Mouse (Mus musculus) hindbrain, embryonic 12.5 days (tissue): ENCODE results near the gene Klk1b5. TPM values are rescaled to one million over a fixed set of nuclear protein-coding genes. Genes with fewer than 3 reads are reported as not detected.
A peak's percentile ranks its signal among the peaks of the same experiment; 100 is the strongest.

Experiments used
- ATAC-seq: fragments of 200-750 bp; cut with Nextera tagmentation; 2 replicates; pipeline ENCODE4 v1.8.0; 2017; ENCODE audit warnings: moderate TSS enrichment; ENCODE audit not compliant: low FRiP score
- H3K27ac ChIP-seq: fragments of 300-500 bp; sonication (generic); 2 replicates; pipeline ENCODE4 v1.5.1; 2016; ENCODE audit warnings: mild to moderate bottlenecking
- H3K27me3 ChIP-seq: fragments of 300-500 bp; sonication (generic); 2 replicates; pipeline ENCODE4 v1.6.1; 2016; ENCODE audit warnings: mild to moderate bottlenecking
- H3K36me3 ChIP-seq: fragments of 300-500 bp; sonication (generic); 2 replicates; pipeline ENCODE4 v1.6.1; 2016; ENCODE audit warnings: mild to moderate bottlenecking
- H3K4me1 ChIP-seq: fragments of 300-500 bp; sonication (generic); 2 replicates; pipeline ENCODE4 v1.6.1; 2016
- H3K4me2 ChIP-seq: fragments of 300-500 bp; sonication (generic); replicated peaks from 2 replicates; pipeline ENCODE4 v1.6.1; 2016; ENCODE audit warnings: mild to moderate bottlenecking
- H3K4me3 ChIP-seq: fragments of 300-500 bp; sonication (generic); 2 replicates; pipeline ENCODE4 v1.5.1; 2016; ENCODE audit warnings: mild to moderate bottlenecking
- H3K9ac ChIP-seq: fragments of 300-500 bp; sonication (generic); 2 replicates; pipeline ENCODE4 v1.6.1; 2016; ENCODE audit warnings: mild to moderate bottlenecking, moderate library complexity
- H3K9me3 ChIP-seq: fragments of 300-500 bp; sonication (generic); replicated peaks from 2 replicates; pipeline ENCODE4 v1.6.1; 2016; ENCODE audit warnings: mild to moderate bottlenecking
- WGBS: fragments of 180-500 bp; shearing (Covaris S2); methylation state at CpG from one replicate; pipeline ENCODE4 v1.1.7; 2016; 5-methylcytosine and 5-hydroxymethylcytosine counted together
- polyA plus RNA-seq: library from polyadenylated mRNA; unstranded; fragments of >200 nt; fragmentation: Nextera tagmentation; extraction: Ambion mirVana; gene quantifications from 2 replicates; pipeline ENCODE4 v1.2.1, GENCODE M21; 2016

Klk1b5 gene
- polyA plus RNA-seq, 1 experiment from 2014 or later, result not detected

DNA sequence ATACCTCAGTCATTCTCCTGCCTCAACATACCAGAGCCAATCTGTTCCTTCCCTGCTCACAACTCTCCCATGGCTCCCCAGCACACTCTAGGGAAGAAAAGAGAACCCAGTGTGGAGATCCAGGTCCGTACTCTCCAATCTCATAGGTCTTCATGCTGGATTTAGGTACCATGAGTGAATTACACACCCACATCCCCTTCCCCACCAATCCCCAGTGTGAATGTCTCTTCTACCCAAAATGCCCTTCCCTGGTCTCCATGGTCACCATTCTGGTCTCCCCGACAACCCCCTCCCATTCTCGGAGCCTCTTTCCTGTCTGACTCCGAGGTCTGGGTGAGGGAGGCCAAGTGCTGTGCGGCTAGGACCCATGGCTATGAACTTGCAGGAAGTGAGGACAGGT lies 45.4 kb downstream of the Klk1b5 start, which contains the start of gene Gm15517:
Gene Gm15517, plus strand, starts transcription at position 301 of the 400 bp plus-strand sequence.
- whole genome bisulfite sequencing, result 54% methylated on average over 5 of the region's 5 CpGs

DNA sequence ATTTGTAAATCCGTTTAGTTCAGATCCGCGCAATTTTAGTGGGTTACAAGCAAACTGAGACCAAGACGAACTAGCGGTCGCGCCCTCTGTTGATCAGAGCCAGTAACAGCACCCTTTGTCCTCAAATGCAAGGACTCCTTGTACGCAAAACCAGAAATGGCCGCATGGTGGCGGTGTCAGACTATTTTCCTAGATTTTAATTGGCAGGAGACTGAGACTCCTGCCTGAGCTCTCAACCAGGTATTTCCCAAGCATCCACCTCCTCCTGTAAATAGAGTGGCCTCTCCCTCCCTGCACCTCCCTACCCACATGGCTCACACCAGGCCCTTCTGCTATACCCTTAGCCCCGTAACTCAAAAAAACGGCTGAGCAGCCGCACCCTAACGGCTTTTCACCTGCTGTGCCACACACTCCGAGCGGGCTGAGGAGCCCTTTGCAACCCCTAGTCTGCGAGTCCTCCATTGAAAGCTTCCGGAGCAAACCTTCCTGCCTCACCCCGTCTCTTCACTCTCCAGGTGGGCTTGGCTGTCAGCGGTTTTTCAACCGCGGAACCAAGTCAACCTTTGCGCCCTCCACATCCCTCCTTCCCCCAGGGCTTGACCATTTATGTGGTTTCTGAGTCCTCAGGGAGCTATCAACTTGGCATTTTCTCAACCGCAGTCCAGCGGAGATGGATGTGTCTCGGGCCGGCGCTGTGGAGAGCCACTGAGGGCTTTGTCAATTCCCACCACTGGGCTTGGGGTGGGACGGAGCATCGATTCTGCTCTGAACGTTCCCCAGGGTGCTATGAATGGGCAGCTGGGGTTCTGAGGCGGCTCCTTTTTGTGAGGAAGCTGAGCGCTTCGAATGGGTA lies 47.3 kb downstream of the Klk1b5 start:
- Histone ChIP-seq H3K27ac (peak overlapping the region; percentile 57; the same call in 1 of the 2 replicates), H3K9me3 (no peaks in the 10 kb centered on the region), H3K4me2 (peak overlapping the region; percentile 52), H3K4me3 (peak overlapping the region; percentile 25), H3K9ac (peak overlapping the region; percentile 43), H3K36me3 (no peaks in the 10 kb centered on the region), H3K4me1 (peaks cover 5% of the 10 kb centered on the region; the same call in 1 of the 2 replicates), H3K27me3 (peaks cover 28% of the 10 kb centered on the region)
- ATAC-seq, result peak; percentile 78
- 1% methylated on average over 34 of the region's 34 CpGs for WGBS

More for the DNA sequence above, 45.4 kb downstream of the Klk1b5 start, which contains the start of gene Gm15517:
- Histone ChIP-seq H3K9ac (no peak within 1 kb of the TSS), H3K9me3 (no peaks in the 10 kb centered on the region), H3K4me3 (no peak within 1 kb of the TSS), H3K27me3 (peaks cover 19% of the 10 kb centered on the region), H3K27ac (no peak within 1 kb of the TSS), H3K4me1 (peaks cover 5% of the 10 kb centered on the region; the same call in 1 of the 2 replicates), H3K36me3 (no peaks in the 10 kb centered on the region), H3K4me2 (no peak within 1 kb of the TSS)
- ATAC-seq, result 0 out of 2 replicates have a peak, but pooled peaks have one; percentile 5

DNA sequence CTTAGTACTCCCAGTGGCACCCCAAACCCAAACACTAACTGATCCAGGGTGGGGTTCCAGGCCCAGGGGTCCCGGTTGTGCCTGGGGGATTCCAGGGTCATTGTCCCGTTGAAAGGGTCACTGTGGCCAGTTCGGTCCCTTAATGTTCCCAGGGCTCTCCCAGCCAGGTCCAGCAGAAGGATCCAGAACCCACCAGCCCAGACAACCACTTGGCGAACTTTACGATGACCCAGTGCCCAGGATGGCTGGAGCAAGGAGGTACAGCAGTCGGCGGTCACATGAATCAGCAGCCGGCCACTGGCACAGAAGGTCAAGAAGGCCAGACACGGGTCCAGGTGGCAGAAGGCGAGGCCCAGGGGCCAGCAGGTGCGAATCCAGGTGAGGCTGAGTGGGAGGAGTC lies 52.4 kb downstream of the Klk1b5 start:
- 85% methylated on average over 11 of the region's 11 CpGs for WGBS
- peaks cover 20% of the 10 kb centered on the region for H3K27me3 ChIP-seq
- no peak overlapping the region for H3K9ac ChIP-seq
- no peaks in the 10 kb centered on the region for H3K9me3 ChIP-seq
- H3K4me2 ChIP-seq, result no peak overlapping the region
- H3K4me1 ChIP-seq, result peaks cover 3% of the 10 kb centered on the region; the same call in 1 of the 2 replicates
- no peak for ATAC-seq
- no peaks in the 10 kb centered on the region for H3K36me3 ChIP-seq
- H3K27ac ChIP-seq, result no peak overlapping the region
- no peak overlapping the region for H3K4me3 ChIP-seq

DNA sequence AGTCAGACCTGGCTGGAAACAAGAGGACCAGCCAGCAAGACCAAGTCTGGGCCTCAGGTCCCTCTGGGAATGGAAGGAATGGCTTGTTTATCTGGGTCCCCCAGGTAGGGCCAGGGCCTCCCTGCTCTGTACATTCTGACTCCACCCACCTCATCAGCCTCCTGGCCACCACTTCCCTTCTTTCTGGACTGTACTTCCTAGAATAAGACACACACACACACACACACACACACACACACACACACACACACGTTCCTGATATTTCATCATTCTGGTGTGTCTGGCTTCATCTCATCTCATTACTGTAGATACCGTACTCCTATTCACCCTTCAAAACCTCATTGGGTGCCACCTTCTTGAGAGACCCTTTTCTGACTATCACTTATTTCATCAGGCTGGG lies 53.7 kb downstream of the Klk1b5 start:
- H3K27ac ChIP-seq, result no peak overlapping the region
- 82% methylated on average over 2 of the region's 2 CpGs for WGBS

More for the DNA sequence above, 53.7 kb downstream of the Klk1b5 start:
- Histone ChIP-seq H3K36me3 (no peaks in the 10 kb centered on the region), H3K4me3 (no peak overlapping the region), H3K9ac (no peak overlapping the region), H3K9me3 (no peaks in the 10 kb centered on the region), H3K4me1 (no peaks in the 10 kb centered on the region), H3K4me2 (no peak overlapping the region), H3K27me3 (peaks cover 27% of the 10 kb centered on the region)
- ATAC-seq, result no peak

Other genes starting within 250 kb of the Klk1b5 start
- gene Klk1b1, start 249.2 kb upstream of the Klk1b5 start, polyA plus RNA-seq, result not detected in 2 replicates
- gene Klk1b9, start 239.9 kb upstream of the Klk1b5 start, polyA plus RNA-seq, result not detected in 2 replicates
- not detected in 2 replicates for gene Klk1b11, start 220.1 kb upstream of the Klk1b5 start, polyA plus RNA-seq
- gene Klk1b26, start 203.8 kb upstream of the Klk1b5 start, polyA plus RNA-seq, result not detected in 2 replicates
- not detected in 2 replicates for gene Klk1b27, start 163.7 kb upstream of the Klk1b5 start, polyA plus RNA-seq
- not detected in 2 replicates for gene Klk1b21, start 113.6 kb upstream of the Klk1b5 start, polyA plus RNA-seq
- gene Klk1b22, start 103.3 kb upstream of the Klk1b5 start, polyA plus RNA-seq, result not detected in 2 replicates
- gene Klk1b16, start 79.2 kb upstream of the Klk1b5 start, polyA plus RNA-seq, result not detected in 2 replicates
- not detected in 2 replicates for gene Klk1b24, start 27.7 kb upstream of the Klk1b5 start, polyA plus RNA-seq
- gene Klk1b3, start 17.8 kb upstream of the Klk1b5 start, polyA plus RNA-seq, result not detected in 2 replicates
- gene Klk1b4, start 8.5 kb upstream of the Klk1b5 start, polyA plus RNA-seq, result not detected in 2 replicates
- not detected in 2 replicates for gene Klk1, start 9.4 kb downstream of the Klk1b5 start, polyA plus RNA-seq
- gene Gm36864, start 20.2 kb downstream of the Klk1b5 start, polyA plus RNA-seq, result not detected in 2 replicates
- 1.1 and 1.2 TPM in 2 replicates for gene 1700028J19Rik, start 30.8 kb downstream of the Klk1b5 start, polyA plus RNA-seq
- gene 2410002F23Rik, start 30.8 kb downstream of the Klk1b5 start, polyA plus RNA-seq, result 182 and 196 TPM in 2 replicates
- gene Acp4, start 41.4 kb downstream of the Klk1b5 start, polyA plus RNA-seq, result not detected in 2 replicates
- not detected in 2 replicates for gene Gm15517, start 45.5 kb downstream of the Klk1b5 start, polyA plus RNA-seq
- gene Clec11a, start 91.0 kb downstream of the Klk1b5 start, polyA plus RNA-seq, result 2.0 and 2.9 TPM in 2 replicates
- gene Shank1, start 94.3 kb downstream of the Klk1b5 start, polyA plus RNA-seq, result 12.5 and 12.8 TPM in 2 replicates
- gene Syt3, start 168.2 kb downstream of the Klk1b5 start, polyA plus RNA-seq, result 6.8 and 7.5 TPM in 2 replicates
- gene 1700008O03Rik, start 169.9 kb downstream of the Klk1b5 start, polyA plus RNA-seq, result 1.1 and 1.9 TPM in 2 replicates
- 12.6 and 12.7 TPM in 2 replicates for gene Lrrc4b, start 213.1 kb downstream of the Klk1b5 start, polyA plus RNA-seq
- gene Aspdh, start 249.4 kb downstream of the Klk1b5 start, polyA plus RNA-seq, result 1.3 and 3.9 TPM in 2 replicates